Mouse (Mus musculus) thymus, adult 2 months (tissue): Measurements from ENCODE around the gene Hdac6.
"Not testable (repeated sequence)": the region's sequence is repeated elsewhere in the genome, so short reads cannot be mapped to it uniquely, and the experiment has no call there.

ENCODE experiments used
- CTCF ChIP-seq: fragments of 200-500 bp; IDR thresholded peaks from 2 replicates; pipeline ENCODE4 v1.5.1; 2012; ENCODE audit warnings: mild to moderate bottlenecking, control low read depth, low read length, moderate library complexity, borderline replicate concordance; ENCODE audit not compliant: control insufficient read depth, poor library complexity, insufficient read depth; ENCODE audit errors: extremely low read depth
- POLR2A ChIP-seq: fragments of 200-500 bp; IDR thresholded peaks from 2 replicates; pipeline ENCODE4 v1.6.1; 2012; ENCODE audit warnings: mild to moderate bottlenecking, low read length, control low read depth, moderate library complexity; ENCODE audit not compliant: control insufficient read depth, poor library complexity, insufficient read depth; ENCODE audit errors: extremely low read depth

DNA sequence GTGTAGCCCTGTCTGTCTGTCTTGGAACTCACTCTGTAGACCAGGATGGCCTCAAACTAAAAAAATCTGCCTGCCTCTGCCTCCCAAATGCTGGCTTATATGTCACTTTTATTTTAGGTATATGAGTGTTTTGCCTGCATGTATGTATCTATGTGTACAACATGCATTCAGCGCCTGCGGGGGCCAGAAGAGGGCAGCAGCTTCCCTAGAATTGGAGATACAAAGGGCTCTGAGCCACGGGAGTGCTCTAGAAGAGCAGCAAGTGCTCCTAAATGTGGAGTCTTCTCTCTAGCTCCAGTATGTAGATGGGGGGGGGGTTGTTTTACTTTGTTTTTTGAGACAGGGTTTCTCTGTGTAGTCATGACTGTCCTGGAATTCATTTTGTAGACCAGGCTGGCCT, 32.0 kb downstream of the Hdac6 start:
- TF ChIP-seq CTCF, POLR2A: not testable (repeated sequence)
